Mouse (Mus musculus) liver, postnatal 0 days (tissue): ENCODE results near the gene Snx29.

Source experiments
- CTCF ChIP-seq: sonication (generic); IDR thresholded peaks from 2 replicates; pipeline ENCODE4 v1.5.1; 2016; ENCODE audit warnings: antibody characterized with exemption, low read depth
- EP300 ChIP-seq: IDR thresholded peaks from 2 replicates; pipeline ENCODE4 v1.6.1; 2016; ENCODE audit warnings: antibody characterized with exemption, low read depth, mild to moderate bottlenecking

DNA sequence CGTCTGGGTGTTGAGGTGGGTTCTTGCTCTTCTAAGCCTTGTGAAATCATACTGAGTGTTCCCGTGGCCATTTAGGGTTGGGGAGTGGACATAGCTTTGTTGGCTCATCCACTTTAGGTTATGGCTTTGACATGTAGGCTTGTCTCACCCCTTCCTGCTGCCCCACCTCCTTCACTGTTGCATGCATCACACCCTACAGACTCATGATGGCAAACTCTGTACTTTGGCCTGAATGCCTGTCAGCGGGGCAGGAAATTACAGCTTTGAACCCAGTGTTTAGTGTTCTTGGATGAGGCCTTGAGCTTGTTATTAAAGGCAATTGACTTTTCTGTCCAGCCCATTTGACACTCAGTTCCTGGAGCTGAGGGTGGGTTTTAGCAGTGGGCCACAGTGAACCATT is 114.9 kb downstream of the Snx29 start:
- TF ChIP-seq CTCF (no peak), EP300 (no peak)
